ENCODE assay signal across 27 mouse cellular contexts in genomic region chr14:8517681-8518080, GRCm38 (mm10).
DNase-seq lines count a peak whose midpoint lies in the region; ATAC-seq lines count a peak whose summit lies in the region.
"Had no signal": no experiment of that assay in that cellular context is flagged by ENCODE, and none has a peak within 500 bp of the region (broad histone marks: within the 10 kb centered on the region; RNA-seq: fewer than 3 reads in every experiment).

No protein-coding gene starts in this region.

- no peak overlapping the region for H3K9ac ChIP-seq in lung, embryonic 15.5 days
- H3K9ac ChIP-seq: embryonic facial prominence, embryonic 12.5 days; forebrain, embryonic 13.5 days; heart, embryonic 12.5 days; hindbrain, embryonic 13.5 days; limb, embryonic 12.5 days; liver, embryonic 13.5 days; neural tube, embryonic 15.5 days had no signal

- peak overlapping the region; percentile 50 for H3K27ac ChIP-seq in lung, embryonic 15.5 days
- H3K27ac ChIP-seq: embryonic facial prominence, embryonic 12.5 days; forebrain, embryonic 13.5 days; hindbrain, embryonic 13.5 days; limb, embryonic 12.5 days; liver, embryonic 13.5 days; neural tube, embryonic 15.5 days had no signal

- DNase-seq in heart, adult 8-10 months (ENCODE audit: low spot score) = peak; percentile 5
- no peak for DNase-seq in heart, postnatal 14 days
- DNase-seq in lung, postnatal 25 days (ENCODE audit: low spot score) = no peak
- DNase-seq in naive thymus-derived CD4-positive, alpha-beta T cell, adult 2 months (ENCODE audit: low read depth) = peak; percentile 5
- DNase-seq in frontal cortex, postnatal 25 days (ENCODE audit: low spot score in 2 of 2) = no peak
- DNase-seq: adrenal gland, adult 2 months; B cell, adult 2 months; cerebellum, adult 8-10 months; gastrocnemius, postnatal 14 days; kidney, postnatal 10 days; liver, embryonic 13.5 days; midbrain, embryonic 14.5 days; right cerebral cortex, postnatal 14 days; spleen, adult 18-20 months; thymus, adult 18-20 months; thymus, postnatal 4 days had no signal

- no peak for ATAC-seq in lung, embryonic 15.5 days (ENCODE audit: borderline replicate concordance, extremely low read depth, low FRiP score, low TSS enrichment)
- 0 out of 2 replicates have a peak, but pooled peaks have one; percentile 22 for ATAC-seq in granulocyte monocyte progenitor cell, adult 5-6 weeks (replicated peaks; ENCODE audit: poor library complexity, severe bottlenecking)
- ATAC-seq: forebrain, embryonic 13.5 days had no signal

- intact Hi-C loops in heart, postnatal 14 days (cut with DNase I) = no loop called here

- no peaks in the 10 kb centered on the region for H3K27me3 ChIP-seq in lung, embryonic 15.5 days
- H3K27me3 ChIP-seq: embryonic facial prominence, embryonic 12.5 days; forebrain, embryonic 13.5 days; heart, embryonic 12.5 days; hindbrain, embryonic 13.5 days; limb, embryonic 12.5 days; liver, embryonic 13.5 days; megakaryocyte, embryonic 14.5 days; neural tube, embryonic 15.5 days had no signal

- H3K4me2 ChIP-seq in lung, embryonic 15.5 days = no peak overlapping the region
- H3K4me2 ChIP-seq: embryonic facial prominence, embryonic 12.5 days; forebrain, embryonic 13.5 days; heart, embryonic 12.5 days; hindbrain, embryonic 13.5 days; limb, embryonic 12.5 days; liver, embryonic 13.5 days; neural tube, embryonic 15.5 days had no signal

- 56% methylated on average over 6 of the region's 6 CpGs for WGBS in lung, embryonic 15.5 days

- H3K9me3 ChIP-seq in lung, embryonic 15.5 days = no peaks in the 10 kb centered on the region
- H3K9me3 ChIP-seq: embryonic facial prominence, embryonic 12.5 days; forebrain, embryonic 13.5 days; heart, embryonic 12.5 days; hindbrain, embryonic 13.5 days; limb, embryonic 12.5 days; liver, embryonic 13.5 days; megakaryocyte, embryonic 14.5 days; neural tube, embryonic 15.5 days had no signal

- H3K36me3 ChIP-seq in lung, embryonic 15.5 days = no peaks in the 10 kb centered on the region
- H3K36me3 ChIP-seq: embryonic facial prominence, embryonic 12.5 days; heart, embryonic 12.5 days; hindbrain, embryonic 13.5 days; limb, embryonic 12.5 days; liver, embryonic 13.5 days; neural tube, embryonic 15.5 days had no signal

- no peaks in the 10 kb centered on the region for H3K4me1 ChIP-seq in lung, embryonic 15.5 days
- H3K4me1 ChIP-seq: embryonic facial prominence, embryonic 12.5 days; heart, embryonic 12.5 days; hindbrain, embryonic 13.5 days; limb, embryonic 12.5 days; liver, embryonic 13.5 days; megakaryocyte, embryonic 14.5 days; neural tube, embryonic 15.5 days had no signal

- H3K4me3 ChIP-seq in lung, embryonic 15.5 days = no peak overlapping the region
- H3K4me3 ChIP-seq: embryonic facial prominence, embryonic 12.5 days; erythroblast, embryonic 14.5 days; forebrain, embryonic 13.5 days; heart, embryonic 12.5 days; hindbrain, embryonic 13.5 days; limb, embryonic 12.5 days; liver, embryonic 13.5 days; megakaryocyte, embryonic 14.5 days; myocyte; neural tube, embryonic 15.5 days had no signal

Comparison
In these comparisons a context has a peak if more than half of its experiments do, and no peak if none do; other contexts are left out.
1. DNase-seq: peak in heart, adult 8-10 months (single experiment) and naive thymus-derived CD4-positive, alpha-beta T cell, adult 2 months (single experiment); none in heart, postnatal 14 days (0 of 2), lung, postnatal 25 days (single experiment) and frontal cortex, postnatal 25 days (0 of 2).